Mouse (Mus musculus) midbrain, embryonic 13.5 days (tissue): ENCODE measurements around the gene Gm6657. TPM values are rescaled to one million over a fixed set of nuclear protein-coding genes. Genes with fewer than 3 reads are reported as not detected.

Source experiments
- ATAC-seq: fragments of 200-750 bp; cut with Nextera tagmentation; 2 replicates; pipeline ENCODE4 v1.8.0; 2017; ENCODE audit warnings: mild to moderate bottlenecking, moderate TSS enrichment, moderate library complexity
- H3K27ac ChIP-seq: fragments of 300-500 bp; sonication (generic); 2 replicates; pipeline ENCODE4 v1.5.1; 2015; ENCODE audit warnings: inconsistent platforms, mild to moderate bottlenecking, moderate library complexity
- H3K27me3 ChIP-seq: fragments of 300-500 bp; sonication (generic); 2 replicates; pipeline ENCODE4 v1.6.1; 2015; ENCODE audit warnings: mild to moderate bottlenecking, inconsistent platforms
- H3K36me3 ChIP-seq: fragments of 300-500 bp; sonication (generic); 2 replicates; pipeline ENCODE4 v1.6.1; 2015; ENCODE audit warnings: mild to moderate bottlenecking, inconsistent platforms
- H3K4me1 ChIP-seq: fragments of 300-500 bp; sonication (generic); replicated peaks from 2 replicates; pipeline ENCODE4 v1.6.1; 2015; ENCODE audit warnings: inconsistent platforms
- H3K4me2 ChIP-seq: fragments of 300-500 bp; sonication (generic); replicated peaks from 2 replicates; pipeline ENCODE4 v1.6.1; 2015; ENCODE audit warnings: moderate library complexity, mild to moderate bottlenecking, inconsistent platforms
- H3K4me3 ChIP-seq: fragments of 300-500 bp; sonication (generic); replicated peaks from 2 replicates; pipeline ENCODE4 v1.5.1; 2015; ENCODE audit warnings: mild to moderate bottlenecking, inconsistent platforms
- H3K9ac ChIP-seq: fragments of 300-500 bp; sonication (generic); replicated peaks from 2 replicates; pipeline ENCODE4 v1.6.1; 2015; ENCODE audit warnings: mild to moderate bottlenecking, inconsistent platforms
- H3K9me3 ChIP-seq: fragments of 300-500 bp; sonication (generic); 2 replicates; pipeline ENCODE4 v1.6.1; 2016; ENCODE audit warnings: mild to moderate bottlenecking, inconsistent platforms
- WGBS: fragments of 180-500 bp; shearing (Covaris S2); methylation state at CpG from one replicate; pipeline ENCODE4 v1.1.7; 2015; 5-methylcytosine and 5-hydroxymethylcytosine counted together
- polyA plus RNA-seq: library from polyadenylated mRNA; unstranded; fragments of >200 nt; fragmentation: Nextera tagmentation; extraction: Ambion mirVana; gene quantifications from 2 replicates; pipeline ENCODE4 v1.2.1, GENCODE M21; 2015

Gene Gm6657
- not detected in 2 replicates for polyA plus RNA-seq

GRCm38 (mm10) chr12:78193942-78194341, at the start of gene Gm6657:
Gm6657 (plus strand) TSS chr12:78194242.
- Histone ChIP-seq H3K9ac (no peak within 1 kb of the TSS), H3K27me3 (no peaks in the 10 kb centered on the region), H3K36me3 (no peaks in the 10 kb centered on the region), H3K4me2 (no peak within 1 kb of the TSS), H3K9me3 (no peaks in the 10 kb centered on the region), H3K4me1 (no peaks in the 10 kb centered on the region), H3K4me3 (no peak within 1 kb of the TSS), H3K27ac (no peak within 1 kb of the TSS)
- no peak for ATAC-seq

DNA sequence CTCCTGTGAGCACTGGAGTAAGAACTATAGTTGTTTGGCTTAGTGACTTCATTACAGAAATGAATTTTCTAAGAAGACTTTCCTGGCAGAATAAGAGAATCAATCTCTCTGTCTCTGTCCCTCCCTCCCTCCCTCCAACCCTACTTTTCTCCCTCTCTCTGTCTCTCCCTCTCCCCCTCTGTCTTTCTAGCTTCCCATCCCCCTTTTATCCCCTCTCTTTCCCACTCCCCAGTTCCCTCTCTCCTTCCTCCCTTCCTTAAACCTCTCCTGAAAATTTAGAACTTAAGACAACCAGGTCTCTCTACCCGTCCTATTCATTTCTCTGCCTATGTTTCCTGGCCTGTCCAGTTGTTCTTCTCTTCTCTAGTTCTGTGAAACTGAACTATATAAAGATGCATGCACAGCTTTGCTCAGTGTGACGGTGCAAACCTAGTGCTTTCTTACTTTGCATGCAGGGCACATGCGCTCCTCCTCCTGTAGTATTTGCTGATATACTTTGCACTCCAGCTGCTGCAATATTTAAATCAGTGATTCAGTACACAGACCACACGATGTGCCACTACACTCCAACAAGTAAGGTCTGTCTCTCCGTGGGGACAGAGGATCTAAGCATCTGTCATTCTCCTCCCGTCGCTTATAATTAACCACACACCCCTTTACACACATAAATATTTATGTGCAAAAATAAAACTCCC, 40.6 kb upstream of the Gm6657 start:
- H3K4me3 ChIP-seq: no peak overlapping the region
- H3K9ac ChIP-seq: no peak overlapping the region
- WGBS: 17% methylated on average over 7 of the region's 7 CpGs
- peak overlapping the region; percentile 32 for H3K4me2 ChIP-seq
- no peaks in the 10 kb centered on the region for H3K9me3 ChIP-seq
- ATAC-seq: peak; percentile 98
- H3K27me3 ChIP-seq: no peaks in the 10 kb centered on the region
- H3K27ac ChIP-seq: peak overlapping the region; percentile 65
- H3K36me3 ChIP-seq: no peaks in the 10 kb centered on the region
- peaks cover 27% of the 10 kb centered on the region for H3K4me1 ChIP-seq

DNA sequence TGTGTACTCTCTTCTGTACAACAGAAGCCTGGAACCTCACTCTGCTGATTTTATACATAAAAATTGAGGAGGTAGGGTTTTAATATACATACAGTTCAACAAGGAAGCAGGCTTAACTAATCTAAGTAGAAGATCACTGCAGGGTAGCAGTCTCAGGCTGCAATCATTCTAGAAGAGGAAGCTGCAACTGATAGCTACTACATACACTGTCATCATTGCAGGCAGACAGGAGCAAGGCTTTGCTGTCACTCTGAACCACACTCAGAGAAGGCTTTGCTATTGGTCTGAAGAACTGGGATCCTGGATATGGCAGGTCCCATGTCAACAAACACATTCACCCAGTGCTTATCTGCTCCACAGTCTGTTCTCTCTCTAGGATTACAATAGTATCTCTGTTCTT, 23.9 kb upstream of the Gm6657 start:
- Histone ChIP-seq H3K4me1 (no peaks in the 10 kb centered on the region), H3K27me3 (no peaks in the 10 kb centered on the region), H3K27ac (no peak overlapping the region), H3K4me3 (no peak overlapping the region), H3K36me3 (no peaks in the 10 kb centered on the region), H3K9me3 (no peaks in the 10 kb centered on the region), H3K9ac (no peak overlapping the region), H3K4me2 (no peak overlapping the region)
- ATAC-seq: no peak

- Histone ChIP-seq H3K9ac (no peak overlapping the region), H3K27me3 (no peaks in the 10 kb centered on the region), H3K4me1 (peaks cover 7% of the 10 kb centered on the region), H3K4me3 (no peak overlapping the region), H3K4me2 (no peak overlapping the region), H3K9me3 (no peaks in the 10 kb centered on the region), H3K36me3 (no peaks in the 10 kb centered on the region), H3K27ac (no peak overlapping the region)
- no peak for ATAC-seq
- 75% methylated on average over 3 of the region's 3 CpGs for WGBS
These were observed 20.1 kb upstream of the Gm6657 start for GRCm38 (mm10) chr12:78173945-78174344.

GRCm38 (mm10) chr12:78174671-78175070, 19.4 kb upstream of the Gm6657 start:
- Histone ChIP-seq H3K27ac (no peak overlapping the region), H3K9ac (no peak overlapping the region), H3K4me3 (no peak overlapping the region), H3K9me3 (no peaks in the 10 kb centered on the region), H3K4me1 (peaks cover 7% of the 10 kb centered on the region), H3K27me3 (no peaks in the 10 kb centered on the region), H3K4me2 (no peak overlapping the region), H3K36me3 (no peaks in the 10 kb centered on the region)
- ATAC-seq: no peak
- WGBS: 93% methylated on average over 4 of the region's 4 CpGs

GRCm38 (mm10) chr12:78181452-78181851, 12.6 kb upstream of the Gm6657 start:
- Histone ChIP-seq H3K9me3 (no peaks in the 10 kb centered on the region), H3K9ac (no peak overlapping the region), H3K27me3 (no peaks in the 10 kb centered on the region), H3K4me3 (no peak overlapping the region), H3K27ac (no peak overlapping the region), H3K4me1 (peaks cover 6% of the 10 kb centered on the region), H3K36me3 (no peaks in the 10 kb centered on the region), H3K4me2 (no peak overlapping the region)
- ATAC-seq: no peak
- 60% methylated on average over 2 of the region's 2 CpGs for WGBS

- no peak overlapping the region for H3K27ac ChIP-seq
- no peaks in the 10 kb centered on the region for H3K36me3 ChIP-seq
- no peak overlapping the region for H3K4me2 ChIP-seq
- H3K4me3 ChIP-seq: no peak overlapping the region
- H3K9me3 ChIP-seq: no peaks in the 10 kb centered on the region
- 78% methylated on average over 2 of the region's 2 CpGs for WGBS
- no peak overlapping the region for H3K9ac ChIP-seq
- no peaks in the 10 kb centered on the region for H3K4me1 ChIP-seq
- ATAC-seq: no peak
- no peaks in the 10 kb centered on the region for H3K27me3 ChIP-seq
These were observed 1.3 kb downstream of the Gm6657 start for GRCm38 (mm10) chr12:78195368-78195767.

- 57% methylated on average over 5 of the region's 5 CpGs for WGBS
- Histone ChIP-seq H3K4me1 (0 out of 2 replicates have a peak, but pooled peaks cover 3% of the 10 kb centered on the region), H3K27ac (no peak overlapping the region), H3K9me3 (no peaks in the 10 kb centered on the region), H3K27me3 (no peaks in the 10 kb centered on the region), H3K36me3 (no peaks in the 10 kb centered on the region), H3K4me2 (no peak overlapping the region), H3K4me3 (no peak overlapping the region), H3K9ac (no peak overlapping the region)
- no peak for ATAC-seq
These were observed 9.6 kb downstream of the Gm6657 start for GRCm38 (mm10) chr12:78203646-78204045.

DNA sequence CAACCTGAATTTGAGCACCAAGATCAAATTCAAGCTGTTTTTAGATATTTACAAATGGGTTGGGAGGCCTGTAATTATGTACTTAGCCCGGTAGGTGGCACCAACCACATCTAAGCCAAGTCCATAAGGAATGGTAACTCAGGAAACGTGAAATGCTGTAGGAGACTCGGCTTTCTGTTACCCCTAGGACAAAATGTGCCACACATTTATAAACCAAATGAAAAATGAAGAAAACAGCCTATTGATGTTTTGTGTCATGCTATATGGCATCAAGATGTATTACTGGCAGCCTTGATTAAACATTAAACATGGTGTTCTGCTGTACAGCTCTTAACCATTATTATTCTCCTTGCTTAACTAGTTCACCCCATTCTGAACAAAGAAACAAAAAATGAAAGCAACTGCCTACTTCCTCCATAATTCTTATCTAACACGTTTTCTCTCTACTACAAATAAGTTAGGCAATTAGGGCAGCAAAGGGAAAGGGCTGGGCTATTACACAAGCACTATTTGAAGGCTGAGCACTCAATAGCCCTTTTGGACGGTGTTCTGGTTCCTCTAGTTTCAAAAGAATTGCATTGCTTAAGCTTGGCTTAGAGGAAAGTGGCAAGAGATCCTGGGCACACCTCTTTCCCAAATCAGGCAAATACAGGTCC, 12.0 kb downstream of the Gm6657 start:
- ATAC-seq: peak; percentile 68; the same call in 1 of the 2 replicates
- H3K4me2 ChIP-seq: no peak overlapping the region

GRCm38 (mm10) chr12:78206571-78206960, 12.5 kb downstream of the Gm6657 start:
- no peak overlapping the region for H3K4me3 ChIP-seq
- no peak overlapping the region for H3K9ac ChIP-seq
- H3K4me1 ChIP-seq: 0 out of 2 replicates have a peak, but pooled peaks cover 3% of the 10 kb centered on the region
- H3K27ac ChIP-seq: no peak overlapping the region
- H3K4me2 ChIP-seq: no peak overlapping the region
- ATAC-seq: no peak
- H3K9me3 ChIP-seq: no peaks in the 10 kb centered on the region
- H3K27me3 ChIP-seq: no peaks in the 10 kb centered on the region
- H3K36me3 ChIP-seq: no peaks in the 10 kb centered on the region
- 81% methylated on average over 4 of the region's 4 CpGs for WGBS

More for the DNA sequence above, 12.0 kb downstream of the Gm6657 start:
- Histone ChIP-seq H3K9me3 (no peaks in the 10 kb centered on the region), H3K36me3 (no peaks in the 10 kb centered on the region), H3K4me3 (no peak overlapping the region), H3K4me1 (0 out of 2 replicates have a peak, but pooled peaks cover 3% of the 10 kb centered on the region), H3K27ac (no peak overlapping the region), H3K27me3 (no peaks in the 10 kb centered on the region), H3K9ac (no peak overlapping the region)
- 11% methylated on average over 5 of the region's 5 CpGs for WGBS

DNA sequence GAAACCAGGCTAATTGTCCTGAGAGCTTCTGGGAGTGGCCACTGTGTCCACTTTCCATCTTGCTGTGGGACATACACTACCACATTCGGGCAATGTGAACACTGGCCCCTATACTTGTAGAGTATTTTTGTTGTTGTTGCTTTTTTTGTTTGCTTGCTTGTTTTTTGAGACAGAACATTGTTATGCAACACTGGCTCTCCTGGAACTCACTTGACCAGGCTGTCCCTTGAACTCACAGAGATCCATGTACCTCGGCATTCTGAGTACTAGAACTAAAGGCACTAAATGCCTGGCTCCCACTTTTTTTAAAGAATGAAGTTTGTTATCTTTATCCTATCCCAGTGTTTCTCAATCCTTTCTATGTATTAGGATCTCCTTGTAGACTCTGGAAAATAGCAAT, 15.8 kb downstream of the Gm6657 start:
- H3K9me3 ChIP-seq: no peaks in the 10 kb centered on the region
- no peak overlapping the region for H3K4me3 ChIP-seq
- H3K27me3 ChIP-seq: no peaks in the 10 kb centered on the region
- WGBS: 94% methylated on average over 2 of the region's 2 CpGs
- no peak overlapping the region for H3K4me2 ChIP-seq
- no peaks in the 10 kb centered on the region for H3K36me3 ChIP-seq
- ATAC-seq: no peak
- H3K27ac ChIP-seq: no peak overlapping the region
- H3K4me1 ChIP-seq: no peaks in the 10 kb centered on the region
- no peak overlapping the region for H3K9ac ChIP-seq

- H3K9ac ChIP-seq: no peak overlapping the region
- WGBS: 86% methylated on average over 6 of the region's 6 CpGs
- H3K36me3 ChIP-seq: no peaks in the 10 kb centered on the region
- H3K9me3 ChIP-seq: no peaks in the 10 kb centered on the region
- H3K4me1 ChIP-seq: no peaks in the 10 kb centered on the region
- no peak overlapping the region for H3K27ac ChIP-seq
- H3K27me3 ChIP-seq: no peaks in the 10 kb centered on the region
- no peak for ATAC-seq
- no peak overlapping the region for H3K4me2 ChIP-seq
- no peak overlapping the region for H3K4me3 ChIP-seq
These were observed 21.4 kb downstream of the Gm6657 start for GRCm38 (mm10) chr12:78215490-78215889.
